Mouse (Mus musculus) stomach, embryonic 15.5 days (tissue): Measurements from ENCODE around the gene Olfr764-ps1. TPM values are rescaled to one million over a fixed set of nuclear protein-coding genes. Genes with fewer than 3 reads are reported as not detected.
"Not testable (repeated sequence)": the region's sequence is repeated elsewhere in the genome, so short reads cannot be mapped to it uniquely, and the experiment has no call there.

Experiments
- ATAC-seq: fragments of 200-750 bp; cut with Nextera tagmentation; 2 replicates; pipeline ENCODE4 v1.8.0; 2017; ENCODE audit warnings: low read depth, moderate number of reproducible peaks, moderate TSS enrichment; ENCODE audit not compliant: insufficient read depth, low FRiP score
- H3K27ac ChIP-seq: fragments of 300-500 bp; sonication (generic); 2 replicates; pipeline ENCODE4 v1.5.1; 2015; ENCODE audit warnings: mild to moderate bottlenecking, inconsistent platforms
- H3K27me3 ChIP-seq: fragments of 300-500 bp; sonication (generic); replicated peaks from 2 replicates; pipeline ENCODE4 v1.6.1; 2015; ENCODE audit warnings: inconsistent platforms
- H3K36me3 ChIP-seq: fragments of 300-500 bp; sonication (generic); 2 replicates; pipeline ENCODE4 v1.6.1; 2015; ENCODE audit warnings: inconsistent platforms
- H3K4me1 ChIP-seq: fragments of 300-500 bp; sonication (generic); 2 replicates; pipeline ENCODE4 v1.6.1; 2015; ENCODE audit warnings: inconsistent platforms
- H3K4me2 ChIP-seq: fragments of 300-500 bp; sonication (generic); 2 replicates; pipeline ENCODE4 v1.6.1; 2015; ENCODE audit warnings: mild to moderate bottlenecking, inconsistent platforms
- H3K4me3 ChIP-seq: fragments of 300-500 bp; sonication (generic); replicated peaks from 2 replicates; pipeline ENCODE4 v1.5.1; 2015; ENCODE audit warnings: inconsistent platforms
- H3K9ac ChIP-seq: fragments of 300-500 bp; sonication (generic); 2 replicates; pipeline ENCODE4 v1.6.1; 2015; ENCODE audit warnings: inconsistent platforms
- H3K9me3 ChIP-seq: fragments of 300-500 bp; sonication (generic); 2 replicates; pipeline ENCODE4 v1.6.1; 2016; ENCODE audit warnings: inconsistent platforms
- WGBS: fragments of 180-500 bp; shearing (Covaris S2); methylation state at CpG from one replicate; pipeline ENCODE4 v1.1.7; 2015; 5-methylcytosine and 5-hydroxymethylcytosine counted together
- polyA plus RNA-seq: library from polyadenylated mRNA; unstranded; fragments of >200 nt; fragmentation: Nextera tagmentation; extraction: Ambion mirVana; gene quantifications from 2 replicates; pipeline ENCODE4 v1.2.1, GENCODE M21; 2015

Olfr764-ps1 gene
- polyA plus RNA-seq, result not detected in 2 replicates

- Histone ChIP-seq H3K27ac (no peak within 1 kb of the TSS), H3K36me3 (no peaks in the 10 kb centered on the region), H3K4me3 (no peak within 1 kb of the TSS), H3K9me3 (no peaks in the 10 kb centered on the region), H3K9ac (no peak within 1 kb of the TSS), H3K4me2 (no peak within 1 kb of the TSS), H3K27me3 (no peaks in the 10 kb centered on the region), H3K4me1 (no peaks in the 10 kb centered on the region)
- ATAC-seq, result no peak
- WGBS, result 81% methylated on average over 3 of the region's 3 CpGs
These were observed at the start of gene Olfr764-ps1 for GRCm38 (mm10) chr10:129039796-129040195. Gene Olfr764-ps1 (minus strand): TSS chr10:129039896.

DNA sequence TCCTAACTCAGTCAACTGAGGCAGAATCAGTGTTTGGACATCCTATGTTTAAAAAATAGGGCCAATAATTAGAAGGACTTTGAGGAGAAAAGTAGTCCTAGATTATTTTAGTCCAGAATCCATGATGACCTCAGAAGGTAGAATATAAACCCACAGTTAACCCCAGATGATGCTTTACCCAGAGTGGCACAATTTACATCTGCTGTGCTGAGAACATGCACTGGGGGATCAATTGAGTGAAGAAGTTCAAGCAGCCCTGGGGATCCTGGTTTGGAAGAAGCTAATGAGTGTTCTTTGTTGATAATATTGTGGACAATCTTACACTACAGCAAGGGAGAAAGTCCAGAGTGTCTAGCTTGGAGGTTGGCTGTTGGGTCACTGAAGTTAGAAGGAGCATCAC is 43.1 kb upstream of the Olfr764-ps1 start, which contains the start of gene Olfr767:
Gene Olfr767 (minus strand): TSS at position 101 of the 400 bp plus-strand sequence.
- not testable (repeated sequence) for H3K4me3 ChIP-seq, ATAC-seq, H3K4me1 ChIP-seq, H3K27ac ChIP-seq, H3K9me3 ChIP-seq, H3K36me3 ChIP-seq, H3K27me3 ChIP-seq, H3K9ac ChIP-seq, H3K4me2 ChIP-seq

DNA sequence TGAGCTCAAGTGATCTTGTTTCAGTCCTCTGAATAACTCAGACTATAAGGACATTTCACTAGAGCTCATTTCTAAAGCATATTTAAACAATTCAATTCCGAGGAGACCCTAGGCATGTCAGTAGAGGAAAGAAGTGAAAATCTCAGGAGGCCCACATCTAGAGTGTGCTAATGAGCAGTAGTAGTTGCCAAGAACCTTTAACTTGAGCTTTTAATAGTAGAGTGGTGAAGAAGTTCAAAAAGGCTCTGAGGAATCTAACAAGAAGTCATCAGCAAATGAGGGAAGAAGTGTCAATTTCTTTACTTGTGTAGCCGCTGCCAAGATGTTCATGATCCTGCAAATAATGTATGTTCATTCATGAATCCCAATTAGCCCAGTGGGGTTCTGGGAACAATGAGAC is 29.2 kb upstream of the Olfr764-ps1 start, which contains the start of gene Olfr766-ps1:
Gene Olfr766-ps1 (minus strand): TSS at position 101 of the 400 bp plus-strand sequence.
- H3K27me3 ChIP-seq, result no peaks in the 10 kb centered on the region
- no peak for ATAC-seq
- no peak within 1 kb of the TSS for H3K9ac ChIP-seq
- H3K4me3 ChIP-seq, result no peak within 1 kb of the TSS
- no peak within 1 kb of the TSS for H3K27ac ChIP-seq
- 88% methylated on average over 2 of the region's 2 CpGs for WGBS
- no peak within 1 kb of the TSS for H3K4me2 ChIP-seq
- H3K9me3 ChIP-seq, result no peaks in the 10 kb centered on the region
- no peaks in the 10 kb centered on the region for H3K4me1 ChIP-seq
- H3K36me3 ChIP-seq, result no peaks in the 10 kb centered on the region

DNA sequence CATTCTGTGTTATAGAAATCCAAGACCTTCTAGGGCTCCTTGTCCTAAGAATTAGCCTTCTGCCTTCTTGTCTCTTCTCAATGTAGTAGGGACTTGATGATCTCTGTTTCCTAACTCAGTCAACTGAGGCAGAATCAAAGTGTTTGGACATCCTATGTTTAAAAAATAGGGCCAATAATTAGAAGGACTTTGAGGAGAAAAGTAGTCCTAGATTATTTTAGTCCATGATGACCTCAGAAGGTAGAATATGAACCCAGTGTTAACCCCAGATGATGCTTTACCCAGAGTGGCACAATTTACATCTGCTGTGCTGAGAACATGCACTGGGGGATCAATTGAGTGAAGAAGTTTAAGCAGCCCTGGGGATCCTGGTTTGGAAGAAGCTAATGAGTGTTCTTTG is 10.2 kb upstream of the Olfr764-ps1 start, which contains the start of gene Olfr765:
Gene Olfr765 (minus strand): TSS at position 101 of the 400 bp plus-strand sequence.
- H3K9ac ChIP-seq, H3K27me3 ChIP-seq, H3K27ac ChIP-seq, H3K36me3 ChIP-seq, ATAC-seq, H3K4me1 ChIP-seq, H3K9me3 ChIP-seq, H3K4me3 ChIP-seq, H3K4me2 ChIP-seq: not testable (repeated sequence)

- Histone ChIP-seq H3K27ac (no peak overlapping the region), H3K9me3 (no peaks in the 10 kb centered on the region), H3K36me3 (no peaks in the 10 kb centered on the region), H3K9ac (no peak overlapping the region), H3K27me3 (no peaks in the 10 kb centered on the region), H3K4me1 (no peaks in the 10 kb centered on the region), H3K4me3 (no peak overlapping the region), H3K4me2 (no peak overlapping the region)
- ATAC-seq, result no peak
- WGBS, result 65% methylated on average over 2 of the region's 2 CpGs
These were observed 11.4 kb downstream of the Olfr764-ps1 start for GRCm38 (mm10) chr10:129028343-129028742.

DNA sequence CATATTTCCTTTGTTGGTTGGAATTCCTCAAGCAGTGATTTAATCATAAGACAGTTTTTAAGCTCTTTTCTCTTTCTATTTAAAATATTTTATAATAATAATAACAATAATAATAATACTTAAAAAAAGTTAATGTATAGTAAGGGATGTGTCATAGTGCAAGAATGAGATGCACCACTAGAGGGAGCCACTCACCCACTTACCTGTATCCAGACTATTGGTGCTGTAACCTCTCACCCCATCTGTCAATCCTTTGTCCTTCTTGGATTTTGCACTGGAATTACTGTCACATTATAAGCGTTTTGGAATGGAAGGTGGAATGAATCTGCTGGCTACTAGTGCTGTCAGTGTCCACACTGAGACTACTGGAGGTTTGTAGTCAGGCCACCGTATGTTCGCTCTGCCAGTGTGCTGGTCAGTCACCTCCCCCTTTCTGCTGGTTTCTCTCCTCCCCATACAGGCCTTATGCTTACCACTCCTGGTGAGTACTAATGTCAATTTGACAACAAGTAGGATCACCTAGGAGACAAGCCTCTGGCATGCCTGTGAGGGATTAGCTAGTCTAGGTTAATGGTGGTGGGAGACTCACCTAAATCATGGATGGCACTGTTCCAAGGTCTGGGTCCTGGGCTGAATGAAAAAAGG is 13.6 kb downstream of the Olfr764-ps1 start:
- Histone ChIP-seq H3K9ac (no peak overlapping the region), H3K4me2 (no peak overlapping the region), H3K4me3 (no peak overlapping the region), H3K4me1 (no peaks in the 10 kb centered on the region), H3K36me3 (no peaks in the 10 kb centered on the region), H3K9me3 (no peaks in the 10 kb centered on the region), H3K27me3 (no peaks in the 10 kb centered on the region), H3K27ac (no peak overlapping the region)
- ATAC-seq, result no peak
- WGBS, result 59% methylated on average over 3 of the region's 3 CpGs

- no peak for ATAC-seq
- Histone ChIP-seq H3K4me3 (no peak overlapping the region), H3K9me3 (no peaks in the 10 kb centered on the region), H3K27ac (no peak overlapping the region), H3K9ac (no peak overlapping the region), H3K4me1 (no peaks in the 10 kb centered on the region), H3K36me3 (no peaks in the 10 kb centered on the region), H3K27me3 (no peaks in the 10 kb centered on the region), H3K4me2 (no peak overlapping the region)
These were observed 16.4 kb downstream of the Olfr764-ps1 start for GRCm38 (mm10) chr10:129023319-129023718.

- Histone ChIP-seq H3K9ac (no peak overlapping the region), H3K36me3 (no peaks in the 10 kb centered on the region), H3K27me3 (no peaks in the 10 kb centered on the region), H3K4me3 (no peak overlapping the region), H3K4me2 (no peak overlapping the region), H3K9me3 (no peaks in the 10 kb centered on the region), H3K27ac (no peak overlapping the region), H3K4me1 (no peaks in the 10 kb centered on the region)
- no peak for ATAC-seq
These were observed 25.2 kb downstream of the Olfr764-ps1 start for GRCm38 (mm10) chr10:129014477-129014876.

DNA sequence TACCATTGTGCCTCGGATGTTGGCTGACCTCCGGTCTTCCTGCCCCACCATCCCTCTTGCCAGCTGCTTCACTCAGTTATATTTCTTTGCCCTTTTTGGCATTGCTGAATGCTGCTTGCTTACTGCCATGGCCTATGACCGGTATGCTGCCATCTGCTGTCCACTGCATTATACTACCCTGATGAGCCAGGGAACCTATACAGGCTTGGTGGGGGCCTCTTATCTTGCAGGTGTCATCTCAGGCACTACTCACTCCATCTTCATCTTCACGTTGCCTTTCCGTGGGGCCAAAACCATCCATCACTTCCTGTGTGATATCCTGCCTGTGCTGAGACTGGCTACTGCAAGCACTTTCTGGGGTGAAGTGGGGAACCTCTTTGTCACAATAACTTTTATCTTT is 28.2 kb downstream of the Olfr764-ps1 start:
- not testable (repeated sequence) for ATAC-seq, H3K4me1 ChIP-seq, H3K36me3 ChIP-seq, H3K4me2 ChIP-seq, H3K27ac ChIP-seq, H3K9ac ChIP-seq, H3K9me3 ChIP-seq, H3K4me3 ChIP-seq, H3K27me3 ChIP-seq
- WGBS, result 54% methylated on average over 2 of the region's 5 CpGs

GRCm38 (mm10) chr10:129010288-129010841 is 29.3 kb downstream of the Olfr764-ps1 start, which contains the start of gene Olfr763:
Gene Olfr763 (plus strand): TSS chr10:129010791.
- WGBS, result 68% methylated on average over 2 of the region's 2 CpGs
- ATAC-seq, result no peak

GRCm38 (mm10) chr10:129004032-129004920 is 35.4 kb downstream of the Olfr764-ps1 start:
- no peaks in the 10 kb centered on the region for H3K9me3 ChIP-seq

More at GRCm38 (mm10) chr10:129010288-129010841, 29.3 kb downstream of the Olfr764-ps1 start, which contains the start of gene Olfr763:
- H3K4me2 ChIP-seq, result no peak within 1 kb of the TSS
- H3K27me3 ChIP-seq, result no peaks in the 10 kb centered on the region
- H3K27ac ChIP-seq, result no peak within 1 kb of the TSS
- no peaks in the 10 kb centered on the region for H3K36me3 ChIP-seq
- H3K9ac ChIP-seq, result no peak within 1 kb of the TSS
- no peak within 1 kb of the TSS for H3K4me3 ChIP-seq
- H3K9me3 ChIP-seq, result no peaks in the 10 kb centered on the region
- no peaks in the 10 kb centered on the region for H3K4me1 ChIP-seq

DNA sequence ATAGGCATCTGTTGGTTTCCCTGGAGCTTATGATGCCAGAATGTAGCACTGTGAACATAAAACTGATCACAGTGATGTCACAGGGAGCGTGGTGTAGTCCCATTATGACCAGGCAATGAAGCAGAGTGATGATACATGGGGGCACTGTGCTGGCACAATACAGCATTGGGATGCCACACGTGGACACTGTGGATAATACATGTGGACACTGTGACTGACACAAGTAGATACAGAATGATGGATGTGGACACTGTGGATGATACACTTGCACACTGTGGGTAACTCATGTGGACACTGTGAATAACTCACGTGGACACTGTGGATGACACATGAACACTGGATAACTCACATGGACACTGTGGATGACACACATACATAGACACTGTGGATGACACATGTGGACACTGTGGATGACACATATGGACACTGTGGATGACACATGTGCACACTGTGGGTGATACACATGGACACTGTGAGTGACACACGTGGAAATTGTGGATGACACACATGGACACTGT is 43.1 kb downstream of the Olfr764-ps1 start:
- H3K4me2 ChIP-seq, result no peak overlapping the region
- no peak overlapping the region for H3K4me3 ChIP-seq
- no peaks in the 10 kb centered on the region for H3K36me3 ChIP-seq
- no peak for ATAC-seq
- H3K27ac ChIP-seq, result no peak overlapping the region
- H3K4me1 ChIP-seq, result no peaks in the 10 kb centered on the region
- 75% methylated on average over 4 of the region's 4 CpGs for WGBS
- H3K9ac ChIP-seq, result no peak overlapping the region
- H3K9me3 ChIP-seq, result no peaks in the 10 kb centered on the region
- H3K27me3 ChIP-seq, result no peaks in the 10 kb centered on the region

More at GRCm38 (mm10) chr10:129004032-129004920, 35.4 kb downstream of the Olfr764-ps1 start:
- H3K4me3 ChIP-seq, result no peak overlapping the region
- no peak overlapping the region for H3K4me2 ChIP-seq
- H3K36me3 ChIP-seq, result no peaks in the 10 kb centered on the region
- WGBS, result 69% methylated on average over 14 of the region's 14 CpGs
- peak; percentile 59 for ATAC-seq
- H3K27me3 ChIP-seq, result no peaks in the 10 kb centered on the region
- H3K4me1 ChIP-seq, result no peaks in the 10 kb centered on the region
- H3K27ac ChIP-seq, result no peak overlapping the region
- no peak overlapping the region for H3K9ac ChIP-seq
